Mouse (Mus musculus): ENCODE data around the gene Milr1. TPM values are rescaled to one million over a fixed set of nuclear protein-coding genes. Genes with fewer than 3 reads are reported as not detected.
A peak's percentile ranks its signal among the peaks of the same experiment; 100 is the strongest.

The Milr1 gene
- polyA plus RNA-seq (2015; fragmentation: Nextera tagmentation; extraction: Ambion mirVana), result 2.3 and 2.9 TPM in 2 replicates

DNA sequence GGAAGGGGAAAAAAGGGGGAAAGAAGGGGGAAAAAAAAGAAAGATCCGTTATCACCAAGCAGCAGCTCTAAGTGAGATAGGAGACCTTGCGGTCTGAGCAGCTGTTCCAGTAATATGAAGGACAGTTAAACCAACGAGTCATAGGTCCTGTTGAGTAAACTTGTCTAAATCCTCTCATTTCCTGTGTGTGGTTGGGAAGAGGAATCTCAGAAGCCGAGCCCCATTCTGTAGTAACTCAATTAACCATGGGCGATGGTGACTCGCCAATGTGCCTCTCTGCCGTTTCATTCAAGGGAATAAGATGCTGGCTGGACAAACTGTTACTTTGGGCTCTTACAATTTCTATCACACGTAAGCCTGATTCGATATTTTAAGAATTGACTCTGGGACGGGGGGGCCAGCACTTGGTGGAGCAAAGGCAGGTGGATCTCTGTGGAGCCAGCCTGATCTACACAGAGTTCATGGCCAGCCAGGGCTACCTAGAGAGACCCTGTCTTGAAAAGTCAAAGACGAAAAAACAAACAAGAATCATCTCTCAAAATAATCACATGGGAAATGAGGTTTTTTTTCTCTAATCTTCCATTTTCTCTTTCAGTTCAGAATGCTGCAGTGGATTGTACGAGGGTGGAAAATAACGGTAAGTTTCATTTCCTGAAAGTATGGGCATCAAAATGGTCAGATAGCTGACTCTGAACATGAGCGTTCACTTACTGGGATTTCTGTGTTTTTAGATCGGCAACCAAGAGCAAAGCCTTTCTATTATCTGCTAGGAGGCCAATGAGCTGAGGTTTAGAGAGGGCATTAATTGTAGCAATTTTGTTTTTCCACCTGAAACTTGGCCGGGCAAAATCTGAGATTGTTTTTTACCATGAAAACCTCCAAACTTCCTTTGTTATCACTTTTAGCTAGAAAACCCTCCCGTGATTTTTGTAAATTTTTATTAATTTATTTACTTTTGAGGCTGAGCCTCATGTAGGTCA, at the start of gene Milr1:
TSS of gene Milr1 (plus strand) at position 188 of the 980 bp plus-strand sequence.
- no peaks in the 10 kb centered on the region for H3K9me3 ChIP-seq
- no peak within 1 kb of the TSS for H3K9ac ChIP-seq
- H3K36me3 ChIP-seq, result no peaks in the 10 kb centered on the region
- no peaks in the 10 kb centered on the region for H3K27me3 ChIP-seq
- no peak for ATAC-seq (ENCODE audit: insufficient number of reproducible peaks, low FRiP score, low TSS enrichment, low read depth)
- no peaks in the 10 kb centered on the region for H3K4me1 ChIP-seq
- H3K4me3 ChIP-seq, result no peak within 1 kb of the TSS
- no peak within 1 kb of the TSS for H3K4me2 ChIP-seq
- WGBS, result 81% methylated on average over 17 of the region's 17 CpGs
- H3K27ac ChIP-seq, result no peak within 1 kb of the TSS

DNA sequence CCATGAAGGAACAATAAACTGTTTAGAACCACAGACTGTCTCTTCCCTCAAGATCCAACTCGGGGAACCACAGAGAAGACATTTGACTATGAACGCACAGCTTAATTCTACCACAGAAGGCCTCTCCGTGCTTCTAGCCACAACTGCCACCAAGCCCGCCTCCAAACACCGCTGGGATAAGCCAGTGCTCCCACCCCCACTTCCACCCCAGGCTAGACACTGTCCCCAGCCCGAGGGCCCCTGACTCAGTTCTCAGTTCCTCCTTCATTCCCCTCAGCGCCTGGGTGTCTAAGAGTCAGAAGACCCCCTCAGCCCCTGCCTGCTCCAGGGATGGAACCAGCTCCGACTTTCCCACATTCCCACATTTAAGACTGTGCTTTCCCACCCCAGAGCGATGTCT, 49.4 kb upstream of the Milr1 start:
- no peak overlapping the region for H3K4me3 ChIP-seq
- H3K36me3 ChIP-seq, result no peaks in the 10 kb centered on the region
- no peaks in the 10 kb centered on the region for H3K9me3 ChIP-seq
- 73% methylated on average over 9 of the region's 9 CpGs for WGBS
- 0 out of 2 replicates have a peak, but pooled peaks cover 2% of the 10 kb centered on the region for H3K4me1 ChIP-seq
- no peaks in the 10 kb centered on the region for H3K27me3 ChIP-seq
- no peak for ATAC-seq (ENCODE audit: insufficient number of reproducible peaks, low FRiP score, low TSS enrichment, low read depth)
- no peak overlapping the region for H3K4me2 ChIP-seq
- H3K27ac ChIP-seq, result no peak overlapping the region
- H3K9ac ChIP-seq, result no peak overlapping the region

DNA sequence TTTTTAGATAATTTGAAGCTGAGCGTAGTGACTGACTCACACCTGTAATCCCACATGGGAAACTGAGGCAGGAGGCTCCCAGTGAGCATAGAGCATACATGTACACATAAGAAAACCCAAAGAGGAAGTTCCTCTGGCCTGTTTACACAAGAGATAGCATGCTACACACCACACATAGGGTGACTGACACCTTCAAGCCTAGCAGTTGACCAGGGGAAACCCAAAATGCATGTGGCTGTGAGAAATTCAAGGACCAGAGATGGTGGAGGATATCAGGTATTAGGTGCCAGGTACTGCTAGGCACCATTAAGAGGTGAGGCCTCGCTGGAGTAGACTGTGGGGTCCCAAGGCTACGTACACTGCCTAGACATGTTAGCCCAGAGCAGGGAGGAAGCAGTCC, 48.4 kb upstream of the Milr1 start:
- no peaks in the 10 kb centered on the region for H3K36me3 ChIP-seq
- H3K4me3 ChIP-seq, result no peak overlapping the region
- H3K9ac ChIP-seq, result no peak overlapping the region
- H3K27me3 ChIP-seq, result no peaks in the 10 kb centered on the region
- H3K27ac ChIP-seq, result no peak overlapping the region
- 72% methylated on average over 3 of the region's 3 CpGs for WGBS
- peaks cover 7% of the 10 kb centered on the region; the same call in 1 of the 2 replicates for H3K4me1 ChIP-seq
- no peak overlapping the region for H3K4me2 ChIP-seq
- no peak for ATAC-seq (ENCODE audit: insufficient number of reproducible peaks, low FRiP score, low TSS enrichment, low read depth)
- H3K9me3 ChIP-seq, result no peaks in the 10 kb centered on the region

DNA sequence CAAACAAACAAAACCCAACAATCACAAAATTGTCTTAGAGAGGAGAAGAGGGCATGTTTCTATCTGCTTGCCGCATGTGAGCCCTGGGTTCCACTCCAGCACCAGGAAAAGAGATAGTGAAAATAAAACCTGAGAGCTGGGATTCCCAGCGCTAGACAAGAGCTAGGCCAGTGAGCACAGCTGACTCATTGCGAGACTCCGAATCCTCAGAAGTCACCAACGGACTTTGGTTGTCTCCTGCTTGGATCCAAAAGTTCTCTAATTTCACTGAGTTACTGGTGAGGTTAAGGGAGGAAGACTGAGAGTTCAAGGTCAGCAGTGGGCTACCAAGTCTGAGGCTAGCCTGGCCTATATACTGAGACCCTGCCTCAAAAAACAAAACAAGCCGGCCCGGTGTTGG, 47.1 kb upstream of the Milr1 start:
- Histone ChIP-seq H3K27ac (no peak overlapping the region), H3K9me3 (no peaks in the 10 kb centered on the region), H3K9ac (no peak overlapping the region), H3K4me1 (peaks cover 7% of the 10 kb centered on the region; the same call in 1 of the 2 replicates), H3K4me2 (no peak overlapping the region), H3K4me3 (no peak overlapping the region), H3K27me3 (no peaks in the 10 kb centered on the region), H3K36me3 (no peaks in the 10 kb centered on the region)
- 87% methylated on average over 7 of the region's 7 CpGs for WGBS
- no peak for ATAC-seq (ENCODE audit: insufficient number of reproducible peaks, low FRiP score, low TSS enrichment, low read depth)

GRCm38 (mm10) chr11:106704399-106705111, 46.5 kb upstream of the Milr1 start:
- no peak overlapping the region for H3K27ac ChIP-seq
- 67% methylated on average over 9 of the region's 9 CpGs for WGBS
- H3K9ac ChIP-seq, result no peak overlapping the region
- no peaks in the 10 kb centered on the region for H3K27me3 ChIP-seq
- H3K4me2 ChIP-seq, result no peak overlapping the region
- H3K9me3 ChIP-seq, result no peaks in the 10 kb centered on the region
- no peak overlapping the region for H3K4me3 ChIP-seq
- H3K36me3 ChIP-seq, result no peaks in the 10 kb centered on the region
- H3K4me1 ChIP-seq, result peaks cover 12% of the 10 kb centered on the region
- ATAC-seq (ENCODE audit: insufficient number of reproducible peaks, low FRiP score, low TSS enrichment, low read depth), result no peak

DNA sequence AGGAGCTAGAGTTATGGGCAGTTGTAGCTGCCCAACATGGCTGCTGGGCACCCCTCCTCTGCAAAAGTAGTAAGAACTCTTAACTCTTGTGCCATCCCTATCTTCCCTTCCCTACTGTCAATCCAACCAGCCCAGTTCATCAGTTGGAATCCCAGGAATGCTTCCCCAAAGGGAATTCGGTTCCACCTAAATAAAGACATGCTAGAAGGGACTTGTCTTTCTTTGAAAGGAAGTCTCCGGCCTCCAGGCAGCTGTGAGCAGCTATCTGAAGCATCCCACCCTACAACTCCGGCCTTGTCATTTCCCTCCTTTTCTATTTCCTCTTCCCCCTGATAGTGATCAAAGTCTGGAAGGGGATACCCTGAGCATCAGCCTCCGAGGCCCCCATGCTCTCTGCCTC, 44.8 kb upstream of the Milr1 start:
- Histone ChIP-seq H3K9ac (no peak overlapping the region), H3K9me3 (no peaks in the 10 kb centered on the region), H3K36me3 (no peaks in the 10 kb centered on the region), H3K4me3 (no peak overlapping the region), H3K27ac (no peak overlapping the region), H3K4me2 (no peak overlapping the region), H3K4me1 (peaks cover 16% of the 10 kb centered on the region), H3K27me3 (no peaks in the 10 kb centered on the region)
- WGBS, result 50% methylated on average over 4 of the region's 4 CpGs
- ATAC-seq (ENCODE audit: insufficient number of reproducible peaks, low FRiP score, low TSS enrichment, low read depth), result no peak

DNA sequence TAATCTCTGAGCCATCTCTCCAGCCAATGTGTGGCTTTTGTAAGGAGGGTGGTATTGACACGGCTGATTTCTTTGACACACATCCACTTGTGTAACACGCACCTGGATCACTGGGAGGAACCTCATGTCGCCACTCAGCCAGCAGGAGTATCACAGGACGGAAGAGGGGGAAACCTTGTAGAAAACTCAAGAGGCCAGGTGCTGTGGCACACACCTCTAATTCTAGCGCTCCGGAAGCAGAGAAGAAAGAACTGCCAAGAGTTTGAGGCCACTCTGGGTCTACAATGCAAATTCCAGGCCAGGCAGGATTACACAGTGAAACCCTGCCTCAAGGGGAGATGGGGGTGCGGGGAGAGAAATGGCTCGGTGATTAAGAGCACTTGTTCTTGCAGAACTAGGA, 43.9 kb upstream of the Milr1 start:
- H3K4me2 ChIP-seq, result no peak overlapping the region
- ATAC-seq (ENCODE audit: insufficient number of reproducible peaks, low FRiP score, low TSS enrichment, low read depth), result no peak
- H3K9ac ChIP-seq, result no peak overlapping the region
- H3K4me1 ChIP-seq, result peaks cover 16% of the 10 kb centered on the region
- no peak overlapping the region for H3K4me3 ChIP-seq
- no peaks in the 10 kb centered on the region for H3K27me3 ChIP-seq
- no peaks in the 10 kb centered on the region for H3K36me3 ChIP-seq
- WGBS, result 59% methylated on average over 8 of the region's 8 CpGs
- no peaks in the 10 kb centered on the region for H3K9me3 ChIP-seq
- no peak overlapping the region for H3K27ac ChIP-seq

- Histone ChIP-seq H3K4me2 (no peak overlapping the region), H3K36me3 (no peaks in the 10 kb centered on the region), H3K9ac (no peak overlapping the region), H3K4me3 (no peak overlapping the region), H3K9me3 (no peaks in the 10 kb centered on the region), H3K27me3 (no peaks in the 10 kb centered on the region), H3K27ac (no peak overlapping the region), H3K4me1 (peaks cover 16% of the 10 kb centered on the region)
- ATAC-seq (ENCODE audit: insufficient number of reproducible peaks, low FRiP score, low TSS enrichment, low read depth), result no peak
- WGBS, result 68% methylated on average over 3 of the region's 3 CpGs
These were observed 43.2 kb upstream of the Milr1 start for GRCm38 (mm10) chr11:106707866-106708265.

GRCm38 (mm10) chr11:106709227-106709985, 41.6 kb upstream of the Milr1 start:
- 0 out of 2 replicates have a peak overlapping the region, but pooled peaks have one; percentile 19 for H3K4me2 ChIP-seq
- 17% methylated on average over 15 of the region's 15 CpGs for WGBS
- no peak overlapping the region for H3K4me3 ChIP-seq
- H3K27ac ChIP-seq, result no peak overlapping the region
- no peak for ATAC-seq (ENCODE audit: insufficient number of reproducible peaks, low FRiP score, low TSS enrichment, low read depth)
- no peaks in the 10 kb centered on the region for H3K27me3 ChIP-seq
- peaks cover 16% of the 10 kb centered on the region for H3K4me1 ChIP-seq
- H3K9ac ChIP-seq, result no peak overlapping the region
- no peaks in the 10 kb centered on the region for H3K9me3 ChIP-seq
- H3K36me3 ChIP-seq, result no peaks in the 10 kb centered on the region

GRCm38 (mm10) chr11:106710789-106711188, 40.2 kb upstream of the Milr1 start:
- H3K4me1 ChIP-seq, result peaks cover 14% of the 10 kb centered on the region
- no peak for ATAC-seq (ENCODE audit: insufficient number of reproducible peaks, low FRiP score, low TSS enrichment, low read depth)
- no peaks in the 10 kb centered on the region for H3K9me3 ChIP-seq
- WGBS, result 65% methylated on average over 5 of the region's 5 CpGs
- H3K36me3 ChIP-seq, result no peaks in the 10 kb centered on the region
- 0 out of 2 replicates have a peak overlapping the region, but pooled peaks have one; percentile 17 for H3K27ac ChIP-seq
- no peak overlapping the region for H3K4me2 ChIP-seq
- H3K27me3 ChIP-seq, result no peaks in the 10 kb centered on the region
- H3K4me3 ChIP-seq, result no peak overlapping the region
- H3K9ac ChIP-seq, result no peak overlapping the region

DNA sequence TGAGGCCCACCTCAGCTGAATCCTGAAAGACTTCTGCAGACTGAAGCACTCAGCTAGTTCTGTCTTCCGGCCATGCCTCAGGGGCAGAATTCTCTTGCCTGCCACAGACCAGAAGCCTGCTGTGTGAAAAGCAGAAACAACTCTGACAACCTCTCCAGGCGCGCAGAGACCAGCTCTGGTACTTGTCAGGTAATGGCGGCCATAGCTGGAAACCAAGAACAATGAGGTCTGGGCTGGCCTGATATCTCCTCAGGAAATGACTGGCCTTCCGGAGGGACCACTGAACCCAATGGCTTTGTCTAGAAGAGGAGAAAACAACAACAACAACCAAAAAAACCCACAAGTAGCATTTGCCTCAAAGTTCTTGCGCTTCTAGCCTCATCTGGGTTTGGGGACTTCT, 36.0 kb upstream of the Milr1 start:
- H3K4me1 ChIP-seq, result no peaks in the 10 kb centered on the region
- H3K36me3 ChIP-seq, result no peaks in the 10 kb centered on the region
- H3K4me2 ChIP-seq, result no peak overlapping the region
- no peak overlapping the region for H3K9ac ChIP-seq
- H3K27ac ChIP-seq, result peak overlapping the region; percentile 38; the same call in 1 of the 2 replicates
- H3K4me3 ChIP-seq, result peak overlapping the region; percentile 8; the same call in 1 of the 2 replicates
- 73% methylated on average over 6 of the region's 6 CpGs for WGBS
- H3K9me3 ChIP-seq, result no peaks in the 10 kb centered on the region
- ATAC-seq (ENCODE audit: insufficient number of reproducible peaks, low FRiP score, low TSS enrichment, low read depth), result no peak
- H3K27me3 ChIP-seq, result no peaks in the 10 kb centered on the region

All from limb, embryonic 15.5 days (tissue).